Mouse (Mus musculus) adrenal gland (tissue): Measurements from ENCODE around the gene Fstl1.

Experiments
- intact Hi-C: fragments of 180-260 bp; cut with DNase I; formaldehyde crosslinking; loops from one replicate; pipeline ENCODE4 v1.15.1; 2025

Gene Fstl1

DNA sequence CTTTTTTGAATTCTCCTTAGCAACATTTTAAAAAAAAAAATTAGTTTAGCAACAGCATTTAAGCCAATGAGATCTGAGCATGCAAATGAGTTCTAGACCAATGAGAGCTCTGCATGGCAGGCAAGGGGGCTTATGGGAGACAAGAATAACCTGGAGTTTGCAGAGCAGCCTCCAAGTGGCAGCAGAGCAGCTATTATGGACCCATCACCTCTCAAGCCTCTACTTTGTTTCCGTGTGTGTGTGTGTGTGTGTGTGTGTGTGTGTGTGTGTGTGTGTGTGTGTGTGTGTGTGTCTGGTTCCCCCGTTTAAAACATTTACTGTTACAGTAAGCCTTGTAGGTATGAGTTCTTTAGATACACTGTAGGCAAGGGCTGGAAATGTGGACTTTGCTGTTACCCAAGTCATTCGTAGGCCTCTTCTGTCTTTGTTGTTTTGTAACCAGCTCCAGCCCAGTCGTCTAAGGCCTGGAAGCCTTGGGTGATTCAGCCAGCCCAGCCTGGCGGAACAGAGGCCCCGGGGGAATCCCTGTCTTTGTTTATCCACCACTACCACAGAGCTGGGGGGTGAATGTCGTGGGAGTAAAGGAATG lies 37.8 kb downstream of the Fstl1 start:
- intact Hi-C loops, result loop anchor here (5.0 kb wide), 1 partner anchor 127 kb away; no protein-coding TSS in a partner anchor

DNA sequence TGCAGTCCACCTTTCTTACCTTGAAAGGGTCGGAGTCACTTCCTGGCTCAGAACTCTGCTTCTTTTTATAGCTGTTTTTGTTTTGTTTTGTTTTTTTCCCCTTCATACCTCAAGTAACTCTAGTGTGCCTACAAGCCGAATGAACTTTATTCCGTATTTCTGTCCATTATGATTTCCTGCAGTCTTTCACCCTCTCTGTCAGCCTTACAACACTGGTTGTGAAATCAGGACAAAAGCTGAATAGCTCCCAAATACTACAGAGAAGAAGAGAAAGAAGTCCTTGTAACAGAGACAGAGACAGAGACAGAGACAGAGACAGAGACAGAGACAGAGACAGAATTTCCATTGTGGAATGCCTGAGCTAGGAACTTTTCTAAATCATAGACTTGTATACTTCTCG lies 41.3 kb downstream of the Fstl1 start:
- intact Hi-C loops, result loop anchor here (2.0 to 5.0 kb wide), 2 partner anchors 44 to 131 kb away; partner anchors contain the start of gene Gm36028

DNA sequence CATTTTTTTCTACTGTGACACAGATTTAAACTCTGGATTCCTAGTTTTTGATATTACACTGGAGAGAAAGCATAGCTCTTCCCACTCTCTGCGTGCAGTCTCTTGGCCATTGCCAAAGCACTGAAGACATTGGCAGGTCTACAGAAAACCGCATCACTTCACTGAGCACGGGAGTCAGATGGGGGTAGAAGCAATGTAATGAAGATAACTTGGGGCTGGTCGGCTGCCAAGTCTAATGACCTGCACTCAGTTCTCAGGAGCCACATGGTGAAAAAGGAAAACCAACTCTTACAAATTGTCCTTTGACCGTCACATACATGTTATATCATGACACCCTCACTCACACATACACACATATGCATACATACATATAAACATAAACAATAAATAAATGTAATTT lies 47.3 kb downstream of the Fstl1 start:
- intact Hi-C loops, result no loop called here

DNA sequence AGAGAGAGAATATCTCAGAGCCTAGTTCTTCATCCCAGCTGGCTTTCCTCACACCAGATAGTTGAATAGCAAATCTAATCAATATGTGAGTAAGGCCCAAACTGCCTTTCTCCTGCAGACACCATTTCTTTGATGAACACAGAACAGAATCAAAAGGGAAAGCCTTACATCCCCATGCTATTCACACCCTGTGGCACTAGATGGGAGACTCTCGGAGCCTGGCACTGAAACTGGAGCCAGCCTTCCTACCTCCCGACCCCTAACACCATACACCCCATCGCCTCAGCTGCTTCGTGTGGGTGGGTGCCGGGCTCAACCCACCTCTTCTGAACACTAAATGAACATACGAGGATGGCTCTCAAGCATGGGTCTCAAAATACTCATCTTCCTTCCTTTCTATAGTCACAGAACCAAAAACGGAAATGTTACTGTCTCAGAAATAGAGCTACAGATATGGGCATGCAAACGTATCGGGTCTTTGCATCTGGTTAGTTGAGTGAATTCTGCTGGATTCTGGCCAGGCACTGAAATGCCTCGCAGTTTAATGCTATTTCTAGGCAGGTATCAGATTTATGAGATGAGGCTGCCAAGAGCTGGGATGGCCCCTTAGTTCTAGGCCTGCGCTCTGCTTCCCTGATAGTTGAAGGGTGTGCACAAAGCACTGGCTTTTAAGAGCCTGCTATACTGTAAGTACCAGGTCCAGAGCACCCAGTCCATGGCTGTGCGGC lies 48.3 kb downstream of the Fstl1 start:
- intact Hi-C loops, result loop anchor here (5.0 kb wide), 1 partner anchor 387 kb away; no protein-coding TSS in a partner anchor

DNA sequence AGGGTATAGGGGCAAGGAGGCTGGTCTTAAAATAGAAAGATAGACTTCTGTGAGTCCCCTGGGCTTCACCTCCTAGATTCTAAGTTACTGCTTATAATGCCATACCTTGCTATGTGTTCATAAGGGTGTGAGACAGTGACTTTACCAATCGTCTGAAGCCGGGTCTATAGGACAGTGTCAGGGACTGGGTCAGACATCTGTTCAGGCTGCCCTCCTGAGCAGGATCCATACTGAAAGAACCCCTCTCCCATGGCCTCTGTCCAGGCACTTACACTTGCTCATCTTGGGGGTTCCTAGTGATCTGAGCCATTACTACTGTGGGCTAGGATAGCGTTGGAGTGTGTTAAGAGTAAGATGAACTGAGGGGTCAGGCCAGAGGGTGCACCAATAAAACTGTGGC lies 49.6 kb downstream of the Fstl1 start:
- intact Hi-C loops, result loop anchor here (5.0 kb wide), 1 partner anchor 386 kb away; no protein-coding TSS in a partner anchor

DNA sequence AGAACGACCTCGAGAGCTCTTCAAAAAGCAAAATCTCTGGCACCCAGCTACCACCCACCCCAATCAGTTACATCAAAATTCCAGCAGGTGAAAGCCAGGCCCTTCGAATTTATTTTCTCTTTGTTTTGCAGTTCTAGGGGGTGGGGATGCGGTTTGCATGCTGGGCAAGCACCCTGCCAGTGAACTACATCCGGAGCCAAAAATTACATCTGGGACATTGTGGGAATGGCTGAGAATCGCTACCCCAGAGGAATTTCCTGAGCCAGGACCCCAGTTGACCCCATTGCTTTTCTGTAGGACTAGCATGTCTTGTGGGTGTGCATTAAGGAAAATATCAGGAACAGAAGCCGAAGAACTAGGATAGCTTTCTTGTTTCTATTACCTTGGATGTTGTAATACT lies 54.4 kb downstream of the Fstl1 start:
- intact Hi-C loops, result no loop called here

DNA sequence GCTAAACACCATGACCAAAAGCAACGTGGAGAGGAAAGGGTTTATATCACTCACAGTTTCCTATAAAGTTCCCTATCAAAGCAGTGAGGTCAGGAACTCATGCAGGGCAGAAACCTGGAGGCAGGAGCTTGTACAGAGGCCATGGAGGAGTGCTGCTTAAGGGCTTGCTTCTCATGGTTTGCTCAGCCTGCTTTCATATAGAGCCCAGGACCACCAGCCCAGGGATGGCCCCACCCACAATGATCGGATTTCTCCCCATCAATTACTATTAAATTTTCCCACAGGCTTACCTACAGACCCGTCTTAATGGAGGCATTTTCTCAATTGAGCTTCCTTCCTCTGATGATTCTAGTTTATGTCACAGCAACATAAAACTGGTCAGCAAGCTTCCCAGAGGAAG lies 60.9 kb downstream of the Fstl1 start:
- intact Hi-C loops, result no loop called here

DNA sequence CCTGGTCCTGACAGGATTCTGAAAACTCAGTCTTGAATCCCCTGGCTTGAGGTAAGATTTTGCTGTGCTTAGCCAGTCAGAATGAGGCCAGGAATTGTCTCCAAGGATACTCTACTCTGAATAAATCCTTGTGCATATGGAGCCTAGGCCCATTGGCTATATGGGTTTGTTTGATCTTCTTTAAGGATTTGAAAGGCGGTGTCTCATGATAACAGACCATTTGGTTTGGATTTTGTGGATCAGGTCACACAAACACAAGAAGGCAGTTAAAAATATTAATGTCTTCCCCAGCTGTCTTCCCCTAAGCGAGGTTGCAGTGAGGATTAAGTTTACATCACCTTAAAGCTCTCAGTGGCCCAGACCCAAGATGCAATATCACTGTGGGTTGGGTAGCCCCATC lies 65.8 kb downstream of the Fstl1 start:
- intact Hi-C loops, result no loop called here

DNA sequence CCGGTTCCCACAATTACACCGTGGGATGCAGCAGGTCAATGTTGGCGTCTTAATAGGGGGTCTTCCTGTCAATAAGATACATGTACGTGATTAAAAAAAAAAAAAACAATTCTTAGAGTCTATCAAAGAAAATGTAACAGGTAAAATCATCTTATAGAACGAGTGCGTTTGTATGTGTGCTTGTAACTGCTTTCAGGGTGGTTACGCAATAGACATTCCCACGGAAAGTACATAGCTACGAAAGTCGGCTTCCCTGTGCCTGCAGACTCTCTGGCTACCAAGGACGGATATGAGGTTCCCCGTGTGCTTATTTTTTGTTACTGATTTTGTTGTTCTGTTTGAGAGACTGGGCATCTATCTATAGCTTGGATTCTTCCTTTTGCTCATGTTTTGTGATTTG lies 67.1 kb downstream of the Fstl1 start:
- intact Hi-C loops, result no loop called here

DNA sequence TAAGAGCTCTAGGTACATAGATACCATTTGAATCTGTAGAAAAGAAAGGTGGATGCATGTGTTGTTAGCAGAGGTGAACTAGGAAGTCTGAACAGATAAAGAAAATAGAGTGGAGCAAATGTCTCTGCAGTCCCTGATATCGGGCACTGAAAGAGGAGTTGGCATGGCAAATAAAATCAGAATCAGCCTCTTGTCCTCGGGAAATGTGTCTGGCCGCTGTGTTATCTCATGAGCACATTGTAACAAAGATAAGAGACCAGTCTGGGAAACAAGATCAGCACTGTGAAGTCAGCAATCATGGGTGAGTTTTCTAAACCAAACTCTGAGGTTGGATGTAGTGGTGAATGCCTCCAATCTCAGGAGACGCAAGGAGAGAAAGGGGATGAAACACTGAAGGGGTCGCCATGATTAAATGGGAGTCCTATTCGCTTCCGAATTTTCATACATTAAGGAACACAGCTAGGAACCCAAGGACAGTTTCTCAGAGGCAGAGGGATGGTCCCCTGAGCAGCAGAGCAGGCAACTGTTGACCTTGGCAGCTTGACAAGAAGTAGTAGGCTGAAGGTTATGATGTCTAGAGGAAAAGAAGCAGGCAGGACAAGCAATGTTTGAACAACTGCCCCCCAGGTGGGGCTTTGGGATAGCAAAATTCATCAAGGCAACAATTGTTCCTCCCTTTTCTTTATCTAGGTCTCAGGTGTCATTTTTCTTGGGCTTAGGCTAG lies 68.7 kb downstream of the Fstl1 start:
- intact Hi-C loops, result no loop called here

DNA sequence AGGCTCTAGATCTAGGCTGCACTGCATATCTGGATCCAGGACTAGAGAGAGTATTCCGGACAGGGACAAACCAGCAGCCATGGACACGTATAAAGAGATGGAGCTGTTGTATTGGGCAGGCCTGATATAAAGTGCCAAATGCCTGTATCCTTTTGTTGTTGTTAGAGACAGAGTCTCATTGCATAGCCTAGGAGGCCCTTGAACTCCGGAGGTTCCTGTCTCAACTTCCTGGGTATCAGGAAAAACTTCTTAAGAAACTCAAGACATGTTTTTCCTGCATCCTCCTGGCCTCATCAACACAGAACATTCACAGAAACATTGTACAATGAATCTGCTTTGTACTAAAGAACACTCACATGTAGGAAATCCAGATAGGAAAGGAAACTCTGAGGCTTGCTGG lies 70.4 kb downstream of the Fstl1 start:
- intact Hi-C loops, result no loop called here

DNA sequence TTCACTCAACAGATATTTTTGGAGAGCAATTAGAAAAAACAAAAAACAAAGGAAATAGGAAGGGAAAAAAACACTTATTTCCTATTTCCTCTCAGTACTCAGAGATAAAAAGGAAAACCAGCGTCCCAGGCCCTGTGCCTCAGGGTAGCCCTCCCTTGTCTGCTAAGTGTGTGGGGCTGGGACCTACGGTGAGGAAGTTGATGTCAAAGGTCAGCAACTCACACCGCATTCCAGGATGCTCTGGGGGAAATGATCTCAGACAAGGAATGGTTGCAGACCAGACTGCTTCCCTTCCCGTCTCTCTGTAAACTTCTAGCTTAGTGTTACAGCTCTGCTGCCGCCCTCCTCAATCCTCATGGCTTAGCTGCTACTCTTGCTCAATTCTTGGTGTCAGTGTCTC lies 74.7 kb downstream of the Fstl1 start:
- intact Hi-C loops, result no loop called here

DNA sequence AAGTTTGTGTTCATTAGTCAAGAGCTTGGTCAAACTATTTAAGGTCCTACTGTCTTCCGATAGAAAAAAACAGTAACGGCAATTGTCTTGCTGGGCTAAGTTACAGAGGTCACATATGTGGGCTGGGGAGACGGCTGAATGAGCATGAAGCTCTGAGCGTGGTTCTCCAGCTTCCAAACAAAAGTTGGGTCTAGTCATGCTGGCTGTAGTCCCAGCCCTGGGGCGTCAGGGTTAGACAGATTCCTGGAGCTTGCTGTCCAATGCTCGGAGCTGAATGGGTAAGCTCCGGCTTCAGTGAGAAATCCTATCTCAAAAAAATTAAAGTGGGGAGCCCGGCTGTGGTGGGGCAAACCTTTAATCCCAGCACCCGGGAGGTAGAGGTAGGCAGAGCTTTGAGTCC lies 76.6 kb downstream of the Fstl1 start:
- intact Hi-C loops, result no loop called here

DNA sequence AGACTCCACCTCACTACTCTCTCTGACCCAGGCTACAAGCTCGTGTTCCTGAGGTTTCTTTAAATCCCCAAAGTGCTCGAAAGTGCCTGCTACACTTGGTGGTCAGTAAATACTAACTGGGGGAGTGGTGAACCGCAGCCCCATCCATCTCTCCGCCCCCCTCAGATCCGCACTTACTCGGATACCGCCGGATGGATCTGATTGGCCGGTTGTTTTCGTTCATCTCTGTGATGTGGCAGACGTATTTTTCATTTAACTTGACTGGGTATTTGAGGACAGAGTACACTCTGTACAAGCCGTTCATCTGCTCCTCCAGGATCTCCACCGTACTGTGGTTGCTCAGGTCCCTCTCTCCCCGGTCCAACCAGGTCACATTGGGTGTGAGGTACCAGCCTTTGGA lies 77.4 kb downstream of the Fstl1 start:
- intact Hi-C loops, result no loop called here

DNA sequence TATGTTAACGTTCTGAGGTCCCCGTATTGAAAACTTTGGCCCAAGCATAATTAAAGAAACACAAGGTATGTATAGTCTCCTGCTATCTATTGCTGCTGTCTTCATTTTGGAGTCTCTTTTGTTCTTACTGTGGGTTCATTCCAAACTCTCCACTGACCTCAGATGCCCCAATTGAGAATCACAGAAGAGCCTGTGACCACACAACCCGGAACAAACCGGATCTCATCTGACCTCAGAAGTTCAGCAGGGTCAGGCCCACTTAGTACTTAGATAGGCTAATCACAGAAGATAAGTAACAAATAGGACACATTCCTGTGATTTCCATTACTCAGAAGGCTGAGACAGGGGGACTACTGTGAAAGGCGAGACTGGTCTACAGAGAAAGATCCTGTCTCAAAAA lies 77.9 kb downstream of the Fstl1 start:
- intact Hi-C loops, result no loop called here

DNA sequence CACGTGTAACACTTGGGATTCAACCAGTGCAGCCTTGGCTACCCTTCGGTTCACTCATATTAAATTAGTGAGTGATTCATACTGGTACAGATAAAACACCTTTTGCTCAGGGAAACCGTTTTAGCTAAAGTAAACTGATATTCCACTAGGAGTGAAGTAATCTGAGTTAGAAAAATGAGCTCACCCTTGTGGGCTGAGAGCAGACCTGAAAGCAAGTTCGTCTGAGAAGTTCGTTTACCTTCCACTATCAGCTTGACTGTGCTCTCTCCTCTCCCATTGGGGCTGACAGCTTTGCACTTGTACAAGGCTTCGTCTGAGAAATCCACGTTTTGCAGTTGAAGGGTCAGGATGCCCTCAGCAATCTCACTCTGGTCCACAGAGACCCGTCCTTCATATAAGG lies 78.9 kb downstream of the Fstl1 start:
- intact Hi-C loops, result no loop called here

DNA sequence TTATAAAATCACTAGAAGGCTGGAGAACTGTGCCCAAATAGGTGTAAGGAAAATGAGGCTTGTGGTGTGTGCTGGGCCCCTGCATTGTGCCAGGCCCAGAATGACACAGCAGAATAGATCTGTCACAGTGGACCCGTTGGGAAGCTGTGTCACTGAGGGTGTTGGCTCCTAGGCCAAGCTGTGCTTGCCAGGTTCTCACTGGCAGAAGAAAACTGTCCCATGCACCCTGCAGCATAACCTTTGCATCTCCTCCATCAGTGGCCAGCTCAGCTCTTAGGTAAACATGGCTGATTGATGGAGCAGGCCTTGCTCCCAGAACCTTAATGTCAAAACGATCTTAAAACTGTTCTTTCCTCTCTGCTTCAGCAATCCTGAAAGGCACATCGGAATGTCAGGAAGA lies 79.7 kb downstream of the Fstl1 start:
- intact Hi-C loops, result no loop called here

DNA sequence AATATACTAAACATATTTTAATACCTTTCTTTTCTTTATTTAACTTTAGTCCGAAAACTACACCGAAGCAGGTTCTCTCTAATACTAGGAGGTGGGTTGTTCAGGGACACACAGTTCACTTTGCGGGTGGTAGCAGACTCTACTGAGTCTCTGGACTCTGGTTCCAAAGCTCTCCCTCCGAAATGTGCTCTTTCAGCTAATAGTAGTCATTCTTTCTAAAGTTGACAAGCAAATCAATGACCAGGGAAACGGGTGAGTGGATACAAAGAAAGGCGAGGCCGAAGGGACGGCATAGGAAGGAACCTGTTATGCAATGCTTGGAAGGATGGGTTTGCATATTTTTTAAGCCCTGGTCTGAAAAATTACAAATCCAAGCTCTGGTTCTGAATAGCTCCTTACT lies 80.8 kb downstream of the Fstl1 start:
- intact Hi-C loops, result no loop called here

DNA sequence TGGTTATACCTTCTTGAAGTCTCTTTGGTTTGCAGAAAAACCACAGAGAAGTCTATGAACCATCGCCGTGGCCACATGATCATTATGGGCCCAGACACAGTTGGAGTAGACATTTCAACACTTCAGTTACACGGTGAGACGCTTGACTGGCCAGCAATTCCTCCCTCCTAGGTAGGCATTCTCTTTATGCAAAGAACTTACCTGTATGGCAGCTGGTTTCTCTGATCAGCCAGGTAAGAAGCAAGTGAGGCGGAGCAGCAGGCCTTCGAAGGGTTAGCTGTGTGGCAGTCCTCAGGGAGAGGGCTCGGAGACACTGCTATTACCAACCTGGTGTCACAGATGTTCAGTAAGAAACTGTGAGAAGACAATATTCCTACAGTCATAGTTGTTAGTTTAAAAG lies 83.5 kb downstream of the Fstl1 start:
- intact Hi-C loops, result loop anchor here (5.0 kb wide), 1 partner anchor 43 kb away; no protein-coding TSS in a partner anchor

DNA sequence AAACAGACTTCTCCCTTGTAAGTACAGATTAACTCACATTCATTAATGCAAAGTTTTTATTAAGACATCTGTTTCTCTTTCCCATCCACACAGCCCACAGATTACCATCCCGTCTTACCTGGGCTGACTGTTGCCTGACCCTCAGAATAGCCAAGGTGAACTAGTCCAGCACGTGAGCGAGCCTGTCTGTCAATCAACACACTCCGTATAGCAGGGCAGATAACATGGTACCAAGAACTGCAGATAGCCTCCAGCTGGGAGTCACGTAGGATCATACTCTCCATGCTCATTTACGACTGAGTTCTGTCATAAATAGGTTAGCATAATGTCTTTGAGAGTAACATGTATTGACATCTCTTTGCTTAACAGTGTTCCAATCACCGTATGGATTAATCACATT lies 84.4 kb downstream of the Fstl1 start, which contains the start of gene Gm36028:
TSS of gene Gm36028 (minus strand) at position 118 of the 400 bp plus-strand sequence.
- intact Hi-C loops, result loop anchor here (5.0 kb wide), 1 partner anchor 44 kb away; no protein-coding TSS in a partner anchor

DNA sequence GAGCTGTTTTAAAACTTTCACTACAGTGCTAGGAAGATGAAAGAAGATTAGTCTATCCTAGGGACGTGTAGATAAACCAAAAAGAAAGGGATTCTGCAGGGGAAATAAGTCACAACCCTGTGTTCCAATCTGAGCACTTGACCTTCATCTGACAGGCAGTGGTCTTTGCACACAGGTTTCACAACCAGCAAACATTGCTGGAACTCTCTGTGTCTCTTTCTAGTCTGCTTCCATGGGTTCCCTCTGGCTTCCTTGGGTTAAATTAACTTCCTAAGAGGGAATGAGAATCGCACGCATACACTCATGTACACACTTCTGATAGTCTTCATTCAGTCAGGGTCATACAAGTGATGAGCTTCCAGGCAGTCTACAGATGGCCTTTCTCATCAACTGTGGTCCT lies 87.2 kb downstream of the Fstl1 start:
- intact Hi-C loops, result loop anchor here (5.0 kb wide), 1 partner anchor 47 kb away; no protein-coding TSS in a partner anchor

DNA sequence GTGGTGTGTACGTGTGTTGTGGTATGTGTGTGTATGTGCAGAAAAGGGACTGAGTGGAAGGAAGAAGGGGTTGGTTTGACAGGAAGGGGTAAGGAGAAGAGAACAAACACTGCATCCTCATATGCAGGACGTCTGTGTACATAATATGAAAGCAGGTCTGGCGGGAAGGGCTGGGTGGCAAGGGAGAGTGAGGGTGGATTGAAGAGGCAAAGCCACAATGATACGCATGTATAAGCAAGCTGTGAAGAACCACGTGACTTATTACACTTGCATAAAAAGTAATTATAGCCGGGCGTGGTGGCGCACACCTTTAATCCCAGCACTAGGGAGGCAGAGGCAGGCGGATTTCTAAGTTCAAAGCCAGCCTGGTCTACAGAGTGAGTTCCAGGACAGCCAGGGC lies 89.2 kb downstream of the Fstl1 start:
- intact Hi-C loops, result no loop called here
